Mouse (Mus musculus) B cell, adult 67 days (primary cell): ENCODE results near the gene Slc29a1. TPM values are rescaled to one million over a fixed set of nuclear protein-coding genes. Genes with fewer than 3 reads are reported as not detected.

Experiments
- total RNA-seq, 2 experiments: library from RNA; stranded (reverse); gene quantifications; 4 replicates each; pipeline ENCODE4 v1.2.4; 2023

Gene Slc29a1
- total RNA-seq, result 10 to 100 TPM; 21.9 to 22.2 TPM

DNA sequence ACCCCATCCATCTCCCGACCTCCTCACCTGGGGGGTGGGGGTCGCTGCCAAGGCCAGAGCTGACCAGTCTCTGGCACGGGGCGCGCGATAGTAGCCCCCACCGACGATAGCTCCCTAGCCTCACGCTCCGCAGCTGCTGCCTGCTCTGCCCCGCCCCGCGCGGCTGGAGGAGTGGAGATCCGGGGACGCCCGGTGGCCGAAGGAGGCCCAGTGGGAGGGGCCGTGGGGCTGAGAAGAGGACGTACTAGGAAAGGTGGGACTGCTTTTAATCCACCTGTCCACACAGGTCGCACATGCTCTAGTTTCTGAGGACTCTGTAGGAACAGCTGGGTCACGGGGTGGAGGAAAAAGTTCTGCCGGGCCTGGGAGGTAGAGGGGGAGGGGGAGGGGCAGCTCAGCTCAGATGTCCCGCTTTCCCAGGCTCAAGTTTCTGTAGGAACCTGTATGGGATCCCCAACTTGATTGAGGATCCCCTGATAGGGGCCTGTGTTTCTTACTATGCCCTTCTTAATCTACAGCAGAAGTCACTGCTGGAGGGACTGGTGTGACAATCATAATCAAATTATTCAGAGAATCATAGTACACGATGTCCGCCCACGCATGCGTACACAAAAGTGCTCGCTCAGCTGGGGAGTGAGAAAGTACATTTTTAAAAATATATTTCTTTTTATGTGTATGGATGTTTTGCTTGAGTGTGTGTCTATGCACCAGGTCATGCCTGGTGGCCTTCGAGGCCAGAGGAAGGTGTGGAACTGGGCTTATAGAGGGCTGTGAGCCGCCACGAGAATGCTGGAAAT lies at the start of gene Slc29a1:
TSS of gene Slc29a1 (minus strand) at position 161 of the 797 bp plus-strand sequence.

GRCm38 (mm10) chr17:45601877-45602304 lies 2.5 kb upstream of the Slc29a1 start, which contains the start of gene Mymx:
Gene Mymx (minus strand): TSS chr17:45602102.

GRCm38 (mm10) chr17:45573087-45573779 lies 26.2 kb downstream of the Slc29a1 start, which contains the start of gene Hsp90ab1:
Gene Hsp90ab1 (minus strand): TSS chr17:45573271.

GRCm38 (mm10) chr17:45563655-45564530 lies 35.5 kb downstream of the Slc29a1 start, which contains the start of gene Slc35b2:
Gene Slc35b2 (plus strand): TSS chr17:45563874.

DNA sequence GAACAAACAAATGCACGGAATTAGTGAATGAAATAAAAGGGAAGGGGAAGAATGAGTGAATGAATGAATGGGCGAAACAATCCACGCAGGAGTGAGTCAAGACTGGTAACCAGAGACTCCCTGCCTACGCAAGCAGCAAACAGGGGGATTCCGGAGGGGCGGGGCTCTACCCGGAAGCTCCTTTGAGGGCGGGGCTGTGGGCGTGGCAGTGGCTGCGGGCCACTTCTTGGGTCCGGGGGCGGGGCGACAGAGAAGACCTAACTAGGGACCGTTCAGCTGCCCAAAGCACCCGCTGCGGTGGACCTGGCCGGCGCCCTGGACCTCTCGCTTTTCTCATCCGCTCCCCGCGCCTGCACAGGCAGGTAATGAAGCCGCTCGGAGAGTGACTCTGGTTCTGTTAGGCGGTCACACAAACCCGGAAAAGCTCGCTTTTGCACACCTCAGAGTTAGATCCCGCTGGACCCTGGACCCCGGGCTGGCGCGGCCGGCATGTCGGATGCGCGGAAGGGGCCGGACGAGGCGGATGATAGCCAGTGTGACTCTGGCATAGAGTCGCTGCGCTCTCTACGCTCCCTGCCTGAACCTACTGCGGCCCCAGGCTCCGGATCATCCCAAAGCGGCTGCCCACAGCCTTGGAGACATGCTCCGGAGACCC lies 43.8 kb downstream of the Slc29a1 start, which contains the start of gene Nfkbie:
TSS of gene Nfkbie (plus strand) at position 252 of the 655 bp plus-strand sequence.

DNA sequence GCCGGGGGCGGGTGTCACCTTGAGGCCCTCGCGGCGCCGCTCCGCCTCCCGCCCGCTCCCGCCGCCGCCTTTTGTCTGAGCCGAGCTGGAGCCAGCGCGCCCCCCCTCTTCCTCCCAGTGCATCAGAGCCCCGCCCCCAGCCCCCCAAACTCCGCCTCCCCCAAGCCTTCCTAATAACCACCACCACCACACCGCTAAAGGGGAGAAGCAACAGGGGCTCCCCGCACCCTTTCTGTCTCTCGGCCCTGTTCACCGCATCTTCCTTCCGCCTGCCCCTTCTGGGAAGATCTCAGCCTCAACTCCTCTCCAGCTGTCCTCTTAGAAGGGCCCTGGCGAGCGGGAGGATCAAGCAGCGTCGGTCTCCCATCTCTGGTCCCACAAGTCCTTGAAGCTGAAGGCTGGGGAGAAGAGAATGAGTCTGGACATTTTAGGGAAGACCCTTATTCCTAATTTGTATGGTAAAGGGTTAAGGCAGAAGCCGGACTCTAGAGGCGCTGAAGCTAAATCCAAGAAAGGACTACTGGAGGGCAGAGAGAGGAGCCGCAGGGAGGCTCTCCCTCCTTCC lies 49.7 kb downstream of the Slc29a1 start, which contains the start of gene Tmem151b:
TSS of gene Tmem151b (minus strand) at position 61 of the 565 bp plus-strand sequence.

Other genes with a start within 250 kb of the Slc29a1 start
- 100 to 1,000 TPM in 1 of 2 experiments, 10 to 100 TPM in 1; 88.0 to 104 TPM for gene Cdc5l, start 165.9 kb downstream of the Slc29a1 start, total RNA-seq
- gene Spats1, start 124.2 kb downstream of the Slc29a1 start, total RNA-seq, result not detected
- gene Aars2, start 92.8 kb downstream of the Slc29a1 start, total RNA-seq, result 10 to 100 TPM; 18.6 to 22.1 TPM
- not detected for gene Tcte1, start 76.2 kb downstream of the Slc29a1 start, total RNA-seq
- gene Tmem151b, start 49.9 kb downstream of the Slc29a1 start, total RNA-seq, result under 1 TPM; 0.33 to 0.38 TPM
- gene Nfkbie, start 43.9 kb downstream of the Slc29a1 start, total RNA-seq, result 100 to 1,000 TPM; 139 to 141 TPM
- 10 to 100 TPM; 51.3 to 57.0 TPM for gene Slc35b2, start 35.7 kb downstream of the Slc29a1 start, total RNA-seq
- 1,000 to 10,000 TPM in 1 of 2 experiments, 100 to 1,000 TPM in 1; 986 to 1,178 TPM for gene Hsp90ab1, start 26.3 kb downstream of the Slc29a1 start, total RNA-seq
- gene Mymx, start 2.5 kb upstream of the Slc29a1 start, total RNA-seq, result not detected
- under 1 TPM in 1 of 2 experiments, not detected in 1; 0.46 TPM for gene Capn11, start 59.7 kb upstream of the Slc29a1 start, total RNA-seq
- 10 to 100 TPM; 26.0 to 29.3 TPM for gene Mrpl14, start 86.7 kb upstream of the Slc29a1 start, total RNA-seq
- gene Tmem63b, start 87.3 kb upstream of the Slc29a1 start, total RNA-seq, result 10 to 100 TPM; 28.6 to 30.6 TPM
- gene 1600014C23Rik, start 134.2 kb upstream of the Slc29a1 start, total RNA-seq, result not detected